Mouse (Mus musculus): Measurements from ENCODE around the gene Eme1. TPM values are rescaled to one million over a fixed set of nuclear protein-coding genes. Genes with fewer than 3 reads are reported as not detected.
A peak's percentile ranks its signal among the peaks of the same experiment; 100 is the strongest.
"Not testable (repeated sequence)": the region's sequence is repeated elsewhere in the genome, so short reads cannot be mapped to it uniquely, and the experiment has no call there.

The Eme1 gene
- polyA plus RNA-seq (2015; fragmentation: Nextera tagmentation; extraction: Ambion mirVana), result 12.7 and 13.2 TPM in 2 replicates

GRCm38 (mm10) chr11:94653663-94654436, at the start of gene Eme1, which contains the start of gene Mrpl27:
Gene Eme1 (minus strand): TSS chr11:94653964.
Gene Mrpl27 (plus strand): TSS chr11:94653767.
- no peaks in the 10 kb centered on the region for H3K9me3 ChIP-seq (replicated peaks; ENCODE audit: control insufficient read depth, low read length)
- WGBS, result under 1% methylated on average over 32 of the region's 32 CpGs
- peak within 1 kb of the TSS; percentile 95 for H3K27ac ChIP-seq (ENCODE audit: low read length)

DNA sequence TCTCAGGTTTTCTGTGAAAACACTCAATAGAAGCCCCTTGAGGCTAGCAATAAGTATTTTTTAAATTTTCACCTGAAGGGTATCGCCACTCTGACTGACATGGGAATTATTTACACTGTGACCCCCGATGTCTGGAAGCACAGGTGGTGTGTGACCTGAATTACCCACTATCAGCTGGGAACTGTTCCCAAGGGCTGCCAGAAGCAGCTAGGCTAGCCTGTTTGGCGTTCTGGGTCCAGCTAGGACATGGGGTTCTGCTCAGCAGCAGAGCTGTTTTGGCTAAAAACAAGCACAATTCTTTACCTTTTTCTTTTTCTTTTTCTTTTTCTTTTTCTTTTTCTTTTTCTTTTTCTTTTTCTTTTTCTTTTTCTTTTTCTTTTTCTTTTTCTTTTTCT, 48.4 kb upstream of the Eme1 start:
- 20% methylated on average over 3 of the region's 3 CpGs for WGBS
- no peaks in the 10 kb centered on the region for H3K9me3 ChIP-seq (replicated peaks; ENCODE audit: control insufficient read depth, low read length)
- H3K4me3 ChIP-seq (replicated peaks; ENCODE audit: low read length), result 0 out of 2 replicates have a peak overlapping the region, but pooled peaks have one; percentile 1
- ATAC-seq (ENCODE audit: insufficient read depth, low FRiP score), result no peak
- H3K27ac ChIP-seq (ENCODE audit: low read length), result peak overlapping the region; percentile 47
- peak overlapping the region; percentile 49 for H3K4me2 ChIP-seq (ENCODE audit: low read depth, low read length)
- H3K36me3 ChIP-seq (ENCODE audit: control insufficient read depth, insufficient read depth, low read length), result no peaks in the 10 kb centered on the region
- H3K4me1 ChIP-seq (ENCODE audit: control insufficient read depth, insufficient read depth, low read length), result peaks cover 22% of the 10 kb centered on the region
- H3K27me3 ChIP-seq (ENCODE audit: control insufficient read depth, insufficient read depth, low read length), result no peaks in the 10 kb centered on the region
- H3K9ac ChIP-seq (ENCODE audit: low read length), result no peak overlapping the region

More at GRCm38 (mm10) chr11:94653663-94654436, at the start of gene Eme1, which contains the start of gene Mrpl27:
- peak within 1 kb of the TSS; percentile 83 for H3K9ac ChIP-seq (ENCODE audit: low read length)
- H3K4me1 ChIP-seq (ENCODE audit: control insufficient read depth, insufficient read depth, low read length), result peaks cover 12% of the 10 kb centered on the region; the same call in 1 of the 2 replicates
- ATAC-seq (ENCODE audit: insufficient read depth, low FRiP score), result peak; percentile 89
- peak within 1 kb of the TSS; percentile 74 for H3K4me3 ChIP-seq (replicated peaks; ENCODE audit: low read length)
- peak within 1 kb of the TSS; percentile 88 for H3K4me2 ChIP-seq (ENCODE audit: low read depth, low read length)
- no peaks in the 10 kb centered on the region for H3K36me3 ChIP-seq (ENCODE audit: control insufficient read depth, insufficient read depth, low read length)
- no peaks in the 10 kb centered on the region for H3K27me3 ChIP-seq (ENCODE audit: control insufficient read depth, insufficient read depth, low read length)

DNA sequence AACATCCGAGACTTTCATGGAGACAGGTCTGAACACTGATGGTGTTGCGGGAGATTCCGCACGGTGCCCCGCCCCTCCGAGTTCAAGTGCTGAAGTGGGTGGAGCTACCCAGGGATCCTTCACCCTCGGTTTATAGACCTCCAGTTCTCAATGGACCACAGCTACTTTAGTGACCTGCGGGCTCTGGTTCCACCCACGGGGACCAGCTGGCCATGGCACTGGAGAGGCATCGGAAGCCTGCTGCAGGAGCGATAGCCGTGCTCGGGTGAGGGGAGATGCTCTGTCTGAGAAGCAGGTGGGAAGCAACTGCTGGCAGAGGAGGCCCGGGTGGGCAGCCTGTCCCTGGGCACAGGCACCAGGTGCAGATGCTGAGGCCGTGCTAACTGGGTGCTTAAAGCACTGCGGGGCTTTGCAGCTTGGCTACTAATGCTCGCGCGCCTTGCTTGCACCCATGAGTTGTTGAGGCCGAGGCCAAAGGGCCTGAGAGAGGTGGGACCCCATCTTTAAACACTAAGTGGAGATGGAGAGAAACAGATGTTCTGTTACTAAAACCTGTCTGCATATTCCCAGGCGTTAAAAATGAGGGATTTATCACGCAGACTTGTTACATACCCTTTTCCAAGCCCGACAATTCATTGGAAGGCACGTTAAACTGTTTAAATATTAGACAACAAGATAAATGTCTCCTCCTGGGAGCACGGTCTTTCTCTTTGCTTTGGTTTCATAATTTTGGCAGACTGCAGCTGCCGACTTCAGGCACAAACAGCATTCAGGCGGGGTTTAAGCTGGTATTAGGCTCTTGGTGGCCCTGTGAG, 47.8 kb upstream of the Eme1 start:
- Histone ChIP-seq H3K4me1 (ENCODE audit: control insufficient read depth, insufficient read depth, low read length) (peaks cover 22% of the 10 kb centered on the region), H3K27me3 (ENCODE audit: control insufficient read depth, insufficient read depth, low read length) (no peaks in the 10 kb centered on the region), H3K9me3 (replicated peaks; ENCODE audit: control insufficient read depth, low read length) (no peaks in the 10 kb centered on the region), H3K9ac (ENCODE audit: low read length) (peak overlapping the region; percentile 45; the same call in 1 of the 2 replicates), H3K27ac (ENCODE audit: low read length) (peak overlapping the region; percentile 57), H3K4me2 (ENCODE audit: low read depth, low read length) (peak overlapping the region; percentile 49), H3K36me3 (ENCODE audit: control insufficient read depth, insufficient read depth, low read length) (no peaks in the 10 kb centered on the region), H3K4me3 (replicated peaks; ENCODE audit: low read length) (peak overlapping the region; percentile 21)
- 25% methylated on average over 27 of the region's 27 CpGs for WGBS
- no peak for ATAC-seq (ENCODE audit: insufficient read depth, low FRiP score)

DNA sequence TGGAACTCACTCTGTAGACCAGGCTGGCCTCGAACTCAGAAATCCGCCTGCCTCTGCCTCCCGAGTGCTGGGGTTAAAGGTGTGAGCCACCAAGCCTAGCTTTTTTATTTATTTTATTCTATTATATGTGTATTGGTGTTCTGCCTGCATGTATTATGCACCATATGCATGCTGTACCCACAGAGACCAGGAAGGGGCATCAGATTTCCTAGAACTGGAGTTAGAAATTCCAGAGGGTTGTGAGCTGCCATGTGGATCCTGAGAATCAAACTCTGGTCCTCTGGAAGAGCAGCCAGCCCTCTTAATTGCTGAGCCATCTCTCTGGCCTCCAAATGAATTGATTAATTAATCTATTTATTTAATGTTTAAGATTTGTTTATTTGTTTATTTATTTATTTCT, 45.6 kb upstream of the Eme1 start:
- no peak overlapping the region for H3K9ac ChIP-seq (ENCODE audit: low read length)
- peaks cover 22% of the 10 kb centered on the region for H3K4me1 ChIP-seq (ENCODE audit: control insufficient read depth, insufficient read depth, low read length)
- 97% methylated on average over 3 of the region's 3 CpGs for WGBS
- H3K27ac ChIP-seq (ENCODE audit: low read length), result no peak overlapping the region
- H3K4me2 ChIP-seq (ENCODE audit: low read depth, low read length), result no peak overlapping the region
- H3K36me3 ChIP-seq (ENCODE audit: control insufficient read depth, insufficient read depth, low read length), result no peaks in the 10 kb centered on the region
- H3K4me3 ChIP-seq (replicated peaks; ENCODE audit: low read length), result no peak overlapping the region
- no peak for ATAC-seq (ENCODE audit: insufficient read depth, low FRiP score)
- no peaks in the 10 kb centered on the region for H3K27me3 ChIP-seq (ENCODE audit: control insufficient read depth, insufficient read depth, low read length)
- no peaks in the 10 kb centered on the region for H3K9me3 ChIP-seq (replicated peaks; ENCODE audit: control insufficient read depth, low read length)

DNA sequence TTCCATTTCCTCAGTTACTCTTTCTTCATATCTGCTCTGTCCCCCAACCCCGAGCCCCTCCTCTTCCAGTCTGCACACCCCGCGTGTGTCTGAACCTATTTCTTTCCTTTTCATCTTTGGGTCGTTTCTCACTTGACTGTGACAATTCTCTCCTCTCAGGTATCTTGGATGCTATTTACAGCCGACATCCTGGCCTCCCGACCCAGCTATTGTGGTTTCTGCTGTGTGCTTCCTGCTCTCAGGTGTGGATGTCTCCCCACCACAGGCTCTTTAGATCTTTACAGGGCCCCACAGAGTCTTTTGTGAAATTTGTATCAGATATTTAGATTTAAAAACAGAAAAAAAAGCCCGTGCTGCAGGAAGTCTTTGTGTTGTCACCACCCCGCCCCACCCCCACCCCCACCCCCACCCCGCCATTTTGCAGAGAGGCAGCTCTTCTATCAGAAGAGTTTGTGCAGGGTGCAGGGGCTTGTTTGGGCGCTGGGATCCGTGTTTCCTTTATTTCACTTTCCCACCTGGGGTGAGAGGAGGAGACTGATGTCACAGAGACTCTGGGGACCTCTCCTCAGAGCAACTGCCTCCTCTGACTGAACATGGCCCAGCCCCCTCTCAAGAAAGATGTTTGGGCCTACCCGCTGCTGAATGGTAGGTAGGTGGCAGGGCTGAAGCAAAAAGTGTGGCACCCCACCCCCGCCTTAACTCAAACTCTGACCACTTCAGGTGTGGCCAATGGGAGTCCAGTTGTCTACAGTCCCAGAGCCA, 44.1 kb upstream of the Eme1 start:
- no peak for ATAC-seq (ENCODE audit: insufficient read depth, low FRiP score)
- 44% methylated on average over 13 of the region's 13 CpGs for WGBS
- Histone ChIP-seq H3K27me3 (ENCODE audit: control insufficient read depth, insufficient read depth, low read length) (no peaks in the 10 kb centered on the region), H3K9ac (ENCODE audit: low read length) (no peak overlapping the region), H3K4me2 (ENCODE audit: low read depth, low read length) (no peak overlapping the region), H3K4me3 (replicated peaks; ENCODE audit: low read length) (no peak overlapping the region), H3K4me1 (ENCODE audit: control insufficient read depth, insufficient read depth, low read length) (peaks cover 14% of the 10 kb centered on the region), H3K36me3 (ENCODE audit: control insufficient read depth, insufficient read depth, low read length) (no peaks in the 10 kb centered on the region), H3K27ac (ENCODE audit: low read length) (no peak overlapping the region), H3K9me3 (replicated peaks; ENCODE audit: control insufficient read depth, low read length) (no peaks in the 10 kb centered on the region)

DNA sequence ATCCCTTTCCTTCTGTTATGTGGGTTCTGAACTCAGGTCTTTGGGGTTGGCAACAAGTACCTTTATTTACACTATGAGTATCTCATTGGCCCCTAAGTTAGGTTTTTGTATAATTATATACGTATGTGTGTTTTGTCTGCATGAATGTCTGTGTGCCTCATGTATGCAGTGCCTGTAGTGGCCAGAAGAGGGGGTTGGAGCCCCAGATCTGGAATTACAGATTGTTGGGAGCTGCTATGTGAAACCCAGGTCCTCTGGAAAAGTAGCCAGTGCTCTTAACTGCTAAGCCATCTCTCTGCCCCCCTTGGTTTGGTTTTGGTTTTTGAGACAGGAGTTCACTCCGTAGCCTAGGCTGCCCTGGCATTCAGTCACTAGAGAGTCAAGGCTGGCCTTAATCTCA, 43.4 kb upstream of the Eme1 start:
- Histone ChIP-seq H3K27ac (ENCODE audit: low read length) (no peak overlapping the region), H3K9me3 (replicated peaks; ENCODE audit: control insufficient read depth, low read length) (no peaks in the 10 kb centered on the region), H3K9ac (ENCODE audit: low read length) (no peak overlapping the region), H3K4me1 (ENCODE audit: control insufficient read depth, insufficient read depth, low read length) (peaks cover 9% of the 10 kb centered on the region), H3K27me3 (ENCODE audit: control insufficient read depth, insufficient read depth, low read length) (no peaks in the 10 kb centered on the region), H3K36me3 (ENCODE audit: control insufficient read depth, insufficient read depth, low read length) (no peaks in the 10 kb centered on the region), H3K4me2 (ENCODE audit: low read depth, low read length) (no peak overlapping the region), H3K4me3 (replicated peaks; ENCODE audit: low read length) (no peak overlapping the region)
- WGBS, result 86% methylated on average over 2 of the region's 2 CpGs
- no peak for ATAC-seq (ENCODE audit: insufficient read depth, low FRiP score)

DNA sequence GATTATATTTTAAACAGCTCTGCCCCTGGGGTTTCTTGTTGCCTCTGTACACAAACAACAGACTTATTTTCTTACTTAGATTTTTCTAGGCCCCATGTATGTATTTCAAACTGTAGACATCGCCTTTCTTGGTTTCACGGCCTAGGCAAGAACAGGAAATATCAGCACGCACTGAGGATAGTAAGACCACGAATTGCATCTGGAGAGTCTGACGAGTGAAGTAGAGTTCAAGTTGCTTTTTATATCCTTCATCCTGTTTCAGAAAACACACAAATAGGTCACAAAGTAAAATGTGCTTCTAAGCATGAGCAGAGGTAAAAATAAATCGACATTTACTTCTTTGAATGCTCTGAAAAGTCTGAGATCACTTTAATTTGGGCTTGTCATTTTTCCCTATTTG, 41.7 kb upstream of the Eme1 start:
- no peak overlapping the region for H3K27ac ChIP-seq (ENCODE audit: low read length)
- H3K27me3 ChIP-seq (ENCODE audit: control insufficient read depth, insufficient read depth, low read length), result no peaks in the 10 kb centered on the region
- H3K4me2 ChIP-seq (ENCODE audit: low read depth, low read length), result no peak overlapping the region
- no peak for ATAC-seq (ENCODE audit: insufficient read depth, low FRiP score)
- H3K9me3 ChIP-seq (replicated peaks; ENCODE audit: control insufficient read depth, low read length), result no peaks in the 10 kb centered on the region
- WGBS, result 63% methylated on average over 6 of the region's 6 CpGs
- no peak overlapping the region for H3K4me3 ChIP-seq (replicated peaks; ENCODE audit: low read length)
- no peak overlapping the region for H3K9ac ChIP-seq (ENCODE audit: low read length)
- H3K4me1 ChIP-seq (ENCODE audit: control insufficient read depth, insufficient read depth, low read length), result no peaks in the 10 kb centered on the region
- no peaks in the 10 kb centered on the region for H3K36me3 ChIP-seq (ENCODE audit: control insufficient read depth, insufficient read depth, low read length)

DNA sequence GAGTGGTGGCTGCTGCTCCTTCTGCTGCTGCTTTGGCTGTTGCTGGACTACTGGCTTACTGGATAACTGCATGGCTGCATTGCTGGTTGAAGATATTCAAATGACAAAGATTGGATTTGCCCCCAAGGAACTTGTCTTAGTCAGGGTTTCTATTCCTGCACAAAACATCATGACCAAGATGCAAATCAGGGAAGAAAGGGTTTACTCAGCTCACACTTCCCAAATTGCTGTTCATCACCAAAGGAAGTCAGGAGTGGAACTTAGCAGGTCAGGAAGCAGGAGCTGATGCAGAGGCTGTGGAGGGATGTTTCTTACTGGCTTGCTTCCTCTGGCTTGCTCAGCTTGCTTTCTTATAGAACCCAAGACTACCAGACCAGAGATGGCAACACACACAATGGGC, 38.7 kb upstream of the Eme1 start:
- H3K4me2 ChIP-seq (ENCODE audit: low read depth, low read length); H3K4me3 ChIP-seq (replicated peaks; ENCODE audit: low read length); H3K27me3 ChIP-seq (ENCODE audit: control insufficient read depth, insufficient read depth, low read length); H3K36me3 ChIP-seq (ENCODE audit: control insufficient read depth, insufficient read depth, low read length); H3K9ac ChIP-seq (ENCODE audit: low read length); H3K27ac ChIP-seq (ENCODE audit: low read length); H3K9me3 ChIP-seq (replicated peaks; ENCODE audit: control insufficient read depth, low read length); ATAC-seq (ENCODE audit: insufficient read depth, low FRiP score); H3K4me1 ChIP-seq (ENCODE audit: control insufficient read depth, insufficient read depth, low read length): not testable (repeated sequence)
